Mouse (Mus musculus) layer of hippocampus, adult 2 months (tissue): ENCODE measurements at regions not wholly inside any gene's neighbourhood (a gene's known extent, or its start where the extent isn't known, plus 50 kb on each side); places are given as distances from the start of the nearest gene placed in this dataset.
A peak's percentile ranks its signal among the peaks of the same experiment; 100 is the strongest.

ENCODE experiments used
- DNase-seq, 2 experiments: peaks; one replicate each; pipeline ENCODE4 v3.0.0; 2022; ENCODE audit warnings: low spot score in 2 of 2
- H3K27ac ChIP-seq: fragments of 200-600 bp; 2 replicates; pipeline ENCODE4 v1.8.1; 2022
- H3K4me3 ChIP-seq: fragments of 200-600 bp; 2 replicates; pipeline ENCODE4 v1.8.1; 2022; ENCODE audit warnings: mild to moderate bottlenecking
- CTCF ChIP-seq: fragments of 200-600 bp; conservative IDR thresholded peaks from 2 replicates; pipeline ENCODE4 v1.8.1; 2022; ENCODE audit warnings: antibody characterized with exemption, mild to moderate bottlenecking, moderate library complexity

DNA sequence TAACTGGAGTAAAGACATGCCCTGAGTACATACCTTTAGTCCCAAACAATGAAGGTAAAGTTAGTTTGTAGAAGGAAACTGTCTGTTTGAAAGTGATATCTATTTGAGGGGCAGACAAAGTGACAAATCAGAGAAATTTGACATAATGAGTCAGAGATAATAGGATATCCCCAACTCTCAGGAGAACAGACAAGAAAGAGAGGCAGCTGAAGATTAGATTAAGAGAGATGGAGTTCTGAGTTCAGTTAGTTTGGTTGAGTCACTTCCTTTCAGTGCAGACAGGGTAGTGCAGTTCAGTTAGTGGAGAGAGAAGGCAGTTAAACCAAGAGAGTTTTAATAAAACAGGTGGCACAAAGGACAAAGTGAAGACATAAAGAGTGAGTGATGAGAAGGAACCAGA is 477.4 kb upstream of the Diaph2 start:
- Histone ChIP-seq H3K4me3 (no peak overlapping the region), H3K27ac (no peak overlapping the region)
- no peak for TF ChIP-seq CTCF
- no peak for DNase-seq

DNA sequence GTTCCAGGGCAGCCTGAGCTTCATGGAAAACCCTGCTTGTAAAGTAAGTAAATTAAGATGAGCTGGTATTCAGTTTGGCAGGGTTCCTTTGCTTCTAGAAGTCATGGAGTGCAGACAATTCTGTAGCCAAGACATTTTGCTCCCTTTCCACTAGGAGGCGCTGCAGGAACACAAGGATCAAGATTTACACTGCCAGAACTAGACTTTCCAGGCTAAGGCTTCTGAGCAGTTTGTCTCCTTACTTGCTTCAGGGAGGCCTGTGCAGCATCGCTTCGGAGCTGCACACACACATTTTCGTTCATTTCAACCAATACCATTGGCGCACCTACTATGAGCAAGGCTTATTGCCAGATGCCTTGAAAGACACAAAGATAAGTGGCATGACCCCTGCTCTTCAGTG is 445.6 kb upstream of the Diaph2 start:
- peak; percentile 81 for TF ChIP-seq CTCF
- H3K27ac ChIP-seq, result no peak overlapping the region
- peak; percentile 16 to 53 for DNase-seq
- no peak overlapping the region for H3K4me3 ChIP-seq

DNA sequence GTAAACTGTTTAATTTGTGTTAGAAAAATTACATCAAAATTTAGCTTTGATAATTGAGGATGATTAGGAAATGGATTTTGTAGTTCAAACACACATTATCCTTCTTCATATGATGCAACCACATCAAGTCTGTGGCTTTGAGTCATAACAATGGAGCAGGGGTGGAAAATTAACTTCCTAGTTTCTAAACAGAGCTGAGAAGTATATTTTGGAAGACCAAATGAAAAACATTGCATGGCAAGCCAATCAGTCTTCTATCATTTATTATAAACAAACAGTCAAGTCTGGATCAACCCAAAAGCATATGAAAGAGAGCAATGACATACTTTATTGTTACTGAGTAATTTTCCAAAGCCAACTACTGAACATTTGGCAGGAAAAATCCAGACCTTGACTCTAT is 440.2 kb upstream of the Diaph2 start:
- no peak overlapping the region for H3K27ac ChIP-seq
- no peak for TF ChIP-seq CTCF
- DNase-seq, result no peak
- H3K4me3 ChIP-seq, result no peak overlapping the region

DNA sequence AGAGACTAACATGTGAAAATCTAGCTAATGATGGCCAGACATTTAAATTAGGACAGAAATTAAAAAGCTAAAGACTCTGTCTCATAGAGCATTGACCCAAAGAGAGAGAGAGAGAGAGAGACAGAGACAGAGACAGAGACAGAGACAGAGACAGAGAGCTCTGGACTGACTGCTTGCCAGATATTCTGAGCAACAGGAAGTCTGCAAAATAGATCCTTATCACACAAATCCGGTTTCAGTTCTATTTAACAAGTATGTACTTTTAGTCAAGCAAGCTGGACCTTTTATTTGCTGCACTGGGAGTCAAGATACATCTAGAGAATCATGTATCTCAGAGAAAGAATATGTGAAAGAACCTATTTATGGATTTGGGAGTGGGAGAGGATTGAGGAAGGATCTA is 420.1 kb upstream of the Diaph2 start:
- Histone ChIP-seq H3K4me3 (no peak overlapping the region), H3K27ac (no peak overlapping the region)
- no peak for TF ChIP-seq CTCF
- no peak for DNase-seq

DNA sequence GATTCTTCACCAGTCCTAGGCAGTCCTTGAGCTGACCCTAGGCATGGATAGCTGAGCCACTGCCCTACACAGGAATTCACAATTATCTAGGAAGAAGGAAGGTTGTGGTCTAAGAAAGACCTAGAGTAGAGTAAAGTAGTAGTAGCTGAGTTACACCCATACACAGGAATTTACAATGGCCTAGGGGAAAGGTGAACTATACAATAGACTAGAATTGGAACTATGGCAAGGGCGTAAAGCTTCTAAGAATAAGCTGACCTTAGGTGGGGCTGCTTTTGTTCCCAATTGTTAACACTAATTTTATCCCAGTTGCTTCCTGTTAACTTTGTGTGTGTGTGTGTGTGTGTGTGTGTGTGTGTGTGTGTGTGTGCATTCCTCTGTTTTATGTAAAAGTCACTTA is 416.7 kb upstream of the Diaph2 start:
- H3K27ac ChIP-seq, result no peak overlapping the region
- TF ChIP-seq CTCF, result no peak
- H3K4me3 ChIP-seq, result no peak overlapping the region
- DNase-seq, result no peak
